In genomic region chr11:102565741-102566140, GRCm38 (mm10) we compare ENCODE assay signal across 21 mouse cellular contexts. TPM values are rescaled to one million over a fixed set of nuclear protein-coding genes. Genes with fewer than 3 reads are reported as not detected.
A peak's percentile ranks its signal among the peaks of the same experiment; 100 is the strongest.
DNase-seq lines count a peak whose midpoint lies in the region; ATAC-seq and TF ChIP-seq lines count a peak whose summit lies in the region.
"Had no signal": no experiment of that assay in that cellular context is flagged by ENCODE, and none has a peak within 500 bp of the region (broad histone marks: within the 10 kb centered on the region; RNA-seq: fewer than 3 reads in every experiment).

No protein-coding gene starts in this region.

- H3K36me3 ChIP-seq in heart, embryonic 15.5 days: no peaks in the 10 kb centered on the region
- H3K36me3 ChIP-seq in lung, embryonic 16.5 days (ENCODE audit: control insufficient read depth, insufficient read depth, low read length): no peaks in the 10 kb centered on the region
- H3K36me3 ChIP-seq in liver, embryonic 13.5 days: no peaks in the 10 kb centered on the region
- H3K36me3 ChIP-seq: hindbrain, embryonic 15.5 days; kidney, embryonic 15.5 days; limb, embryonic 10.5 days; neural tube, embryonic 13.5 days had no signal

- peak overlapping the region; percentile 46; the same call in 1 of the 2 replicates for H3K27ac ChIP-seq in heart, embryonic 15.5 days
- H3K27ac ChIP-seq in lung, embryonic 16.5 days (ENCODE audit: low read length): no peak overlapping the region; the same call in 1 of the 2 replicates
- H3K27ac ChIP-seq in liver, embryonic 13.5 days: peak overlapping the region; percentile 84
- H3K27ac ChIP-seq: gastrocnemius, adult 2 months; hindbrain, embryonic 15.5 days; kidney, embryonic 15.5 days; limb, embryonic 10.5 days; neural tube, embryonic 13.5 days had no signal

- no peak overlapping the region for H3K9ac ChIP-seq in heart, embryonic 15.5 days
- H3K9ac ChIP-seq in lung, embryonic 16.5 days (ENCODE audit: low read length): peak overlapping the region; percentile 17; the same call in 1 of the 2 replicates
- peak overlapping the region; percentile 54 for H3K9ac ChIP-seq in liver, embryonic 13.5 days
- H3K9ac ChIP-seq: hindbrain, embryonic 15.5 days; kidney, embryonic 15.5 days; neural tube, embryonic 13.5 days had no signal

- no peak for DNase-seq in heart, adult 11 months
- no peak for DNase-seq in lung, adult 2 months
- no peak for DNase-seq in liver, embryonic 13.5 days
- no peak for DNase-seq in gastrocnemius, postnatal 4 days (ENCODE audit: low spot score in 2 of 2)
- DNase-seq in thymus, postnatal 14 days: no peak
- DNase-seq: cerebellum, adult 18-20 months; cerebellum, postnatal 36 days; gastrocnemius, adult 2 months; heart, postnatal 10 days; kidney, postnatal 4 days; lung, postnatal 14 days; midbrain, embryonic 14.5 days; thymus, postnatal 25 days had no signal

- no peak overlapping the region for H3K4me3 ChIP-seq in heart, embryonic 15.5 days
- H3K4me3 ChIP-seq in lung, embryonic 16.5 days (ENCODE audit: low read length): no peak overlapping the region
- H3K4me3 ChIP-seq in lung, adult 2 months (replicated peaks; ENCODE audit: extremely low read depth, low read depth, low read length): no peak overlapping the region
- 0 out of 2 replicates have a peak overlapping the region, but pooled peaks have one; percentile 16 for H3K4me3 ChIP-seq in liver, embryonic 13.5 days (replicated peaks)
- H3K4me3 ChIP-seq: gastrocnemius, adult 2 months; hindbrain, embryonic 15.5 days; kidney, embryonic 15.5 days; limb, embryonic 10.5 days; megakaryocyte, embryonic 14.5 days; neural tube, embryonic 13.5 days had no signal

- no peak for TF ChIP-seq CTCF in lung, adult 2 months (IDR thresholded peaks at IDR 0.05; ENCODE audit: insufficient read depth, low read length)

- peak overlapping the region; percentile 41 for H3K4me2 ChIP-seq in heart, embryonic 15.5 days
- 0 out of 2 replicates have a peak overlapping the region, but pooled peaks have one; percentile 14 for H3K4me2 ChIP-seq in lung, embryonic 16.5 days (ENCODE audit: low read depth, low read length)
- peak overlapping the region; percentile 55 for H3K4me2 ChIP-seq in liver, embryonic 13.5 days
- H3K4me2 ChIP-seq: hindbrain, embryonic 15.5 days; kidney, embryonic 15.5 days; neural tube, embryonic 13.5 days had no signal

- no peaks in the 10 kb centered on the region for H3K9me3 ChIP-seq in heart, embryonic 15.5 days (replicated peaks)
- H3K9me3 ChIP-seq in lung, embryonic 16.5 days (ENCODE audit: control insufficient read depth, low read length): no peaks in the 10 kb centered on the region
- H3K9me3 ChIP-seq in liver, embryonic 13.5 days (replicated peaks): no peaks in the 10 kb centered on the region
- H3K9me3 ChIP-seq: hindbrain, embryonic 15.5 days; kidney, embryonic 15.5 days; limb, embryonic 10.5 days; megakaryocyte, embryonic 14.5 days; neural tube, embryonic 13.5 days had no signal

- ATAC-seq in heart, embryonic 15.5 days (replicated peaks; ENCODE audit: insufficient number of reproducible peaks, insufficient read depth, low FRiP score, low read depth): no peak
- no peak for ATAC-seq in lung, embryonic 16.5 days (ENCODE audit: low read depth)
- peak; percentile 68 for ATAC-seq in liver, embryonic 13.5 days (ENCODE audit: low read depth)
- ATAC-seq: intestine, embryonic 16.5 days had no signal

- H3K4me1 ChIP-seq in heart, embryonic 15.5 days (replicated peaks): 0 out of 2 replicates have a peak, but pooled peaks cover 2% of the 10 kb centered on the region
- H3K4me1 ChIP-seq in lung, embryonic 16.5 days (replicated peaks; ENCODE audit: control insufficient read depth, insufficient read depth, low read length): no peaks in the 10 kb centered on the region
- H3K4me1 ChIP-seq in lung, adult 2 months (ENCODE audit: control insufficient read depth, insufficient read depth, low read length): no peaks in the 10 kb centered on the region
- peaks cover 18% of the 10 kb centered on the region for H3K4me1 ChIP-seq in liver, embryonic 13.5 days (replicated peaks)
- H3K4me1 ChIP-seq: hindbrain, embryonic 15.5 days; kidney, embryonic 15.5 days; limb, embryonic 10.5 days; neural tube, embryonic 13.5 days had no signal

- no peak for TF ChIP-seq POLR2A in lung, adult 2 months (IDR thresholded peaks at IDR 0.05; ENCODE audit: borderline replicate concordance, extremely low read depth, low read depth, low read length)

- H3K27me3 ChIP-seq in heart, embryonic 15.5 days: no peaks in the 10 kb centered on the region
- H3K27me3 ChIP-seq in lung, embryonic 16.5 days (ENCODE audit: control insufficient read depth, insufficient read depth, low read depth, low read length): no peaks in the 10 kb centered on the region
- no peaks in the 10 kb centered on the region for H3K27me3 ChIP-seq in liver, embryonic 13.5 days
- H3K27me3 ChIP-seq: hindbrain, embryonic 15.5 days; kidney, embryonic 15.5 days; neural tube, embryonic 13.5 days had no signal

RNA-seq across cellular contexts. Expression of gene Gpatch8, which starts 9.5 kb away (rescaled TPM):
- polyA plus RNA-seq in heart, embryonic 15.5 days (2015; fragmentation: Nextera tagmentation; extraction: Ambion mirVana): 34.4 and 38.4 TPM in 2 replicates
- 47.1 and 48.6 TPM in 2 replicates for polyA plus RNA-seq in lung, embryonic 16.5 days (2015; fragmentation: Nextera tagmentation; extraction: Ambion mirVana)
- polyA plus RNA-seq in lung, adult 2 months (2012; rRNA removed): 15.0 and 17.3 TPM in 2 replicates
- 18.0 and 22.6 TPM in 2 replicates for polyA plus RNA-seq in liver, embryonic 13.5 days (2015; fragmentation: Nextera tagmentation; extraction: Ambion mirVana)
- 10 to 100 TPM; 39.5 to 45.7 TPM for total RNA-seq in gastrocnemius, postnatal 4 days (2021)

RNA-seq across cellular contexts. Expression of gene Gm11627, which starts 13.5 kb away (rescaled TPM):
- polyA plus RNA-seq in heart, embryonic 15.5 days (2015; fragmentation: Nextera tagmentation; extraction: Ambion mirVana): 9.7 and 13.7 TPM in 2 replicates
- polyA plus RNA-seq in lung, embryonic 16.5 days (2015; fragmentation: Nextera tagmentation; extraction: Ambion mirVana): 18.4 and 23.2 TPM in 2 replicates
- polyA plus RNA-seq in lung, adult 2 months (2012; rRNA removed): 2.4 and 2.5 TPM in 2 replicates
- 0.68 and 0.94 TPM in 2 replicates for polyA plus RNA-seq in liver, embryonic 13.5 days (2015; fragmentation: Nextera tagmentation; extraction: Ambion mirVana)
- 1 to 10 TPM; 2.1 to 2.8 TPM for total RNA-seq in gastrocnemius, postnatal 4 days (2021)
- total RNA-seq: gastrocnemius, adult 2 months had no signal

RNA-seq across cellular contexts. Expression of gene Fzd2, which starts 38.5 kb away (rescaled TPM):
- polyA plus RNA-seq in heart, embryonic 15.5 days (2015; fragmentation: Nextera tagmentation; extraction: Ambion mirVana): 15.1 and 20.4 TPM in 2 replicates
- 25.9 and 27.8 TPM in 2 replicates for polyA plus RNA-seq in lung, embryonic 16.5 days (2015; fragmentation: Nextera tagmentation; extraction: Ambion mirVana)
- polyA plus RNA-seq in lung, adult 2 months (2012; rRNA removed): 45.5 and 50.9 TPM in 2 replicates
- 0.99 and 1.1 TPM in 2 replicates for polyA plus RNA-seq in liver, embryonic 13.5 days (2015; fragmentation: Nextera tagmentation; extraction: Ambion mirVana)
- 10 to 100 TPM; 23.0 to 24.4 TPM for total RNA-seq in gastrocnemius, postnatal 4 days (2021)
